Mouse (Mus musculus): Measurements from ENCODE around the gene March6. TPM values are rescaled to one million over a fixed set of nuclear protein-coding genes. Genes with fewer than 3 reads are reported as not detected.

Gene March6
- polyA plus RNA-seq, 1 experiment = 46.6 TPM

GRCm38 (mm10) chr15:31545058-31545457 lies 14.2 kb upstream of the March6 start:
- Histone ChIP-seq H3K27ac (ENCODE audit: insufficient read depth, low read depth, low read length) (peak overlapping the region; percentile 89), H3K36me3 (ENCODE audit: control insufficient read depth, insufficient read depth, low read length) (no peaks in the 10 kb centered on the region), H3K4me1 (ENCODE audit: control insufficient read depth, insufficient read depth, low read length) (peaks cover 38% of the 10 kb centered on the region), H3K4me3 (ENCODE audit: insufficient read depth, low read depth, low read length) (no peak overlapping the region), H3K27me3 (replicated peaks; ENCODE audit: control insufficient read depth, insufficient read depth, low read length) (no peaks in the 10 kb centered on the region)
- TF ChIP-seq POLR2A (IDR thresholded peaks at IDR 0.05; ENCODE audit: low read depth, low read length) = no peak
- peak; percentile 83 for DNase-seq
- 49% methylated on average over 1 of the region's 1 CpGs for WGBS

GRCm38 (mm10) chr15:31543246-31543645 lies 12.4 kb upstream of the March6 start:
- DNase-seq = no peak
- H3K36me3 ChIP-seq (ENCODE audit: control insufficient read depth, insufficient read depth, low read length) = no peaks in the 10 kb centered on the region
- no peaks in the 10 kb centered on the region for H3K27me3 ChIP-seq (replicated peaks; ENCODE audit: control insufficient read depth, insufficient read depth, low read length)
- H3K27ac ChIP-seq (ENCODE audit: insufficient read depth, low read depth, low read length) = peak overlapping the region; percentile 36; the same call in 1 of the 2 replicates
- 20% methylated on average over 3 of the region's 3 CpGs for WGBS
- peaks cover 41% of the 10 kb centered on the region for H3K4me1 ChIP-seq (ENCODE audit: control insufficient read depth, insufficient read depth, low read length)
- no peak for TF ChIP-seq POLR2A (IDR thresholded peaks at IDR 0.05; ENCODE audit: low read depth, low read length)
- TF ChIP-seq CTCF (conservative IDR thresholded peaks at IDR 0.05; ENCODE audit: insufficient read depth, insufficient read length, low read depth, low read length) = no peak
- H3K4me3 ChIP-seq (ENCODE audit: insufficient read depth, low read depth, low read length) = no peak overlapping the region

- 13% methylated on average over 10 of the region's 10 CpGs for WGBS
- DNase-seq = peak; percentile 77
- H3K27me3 ChIP-seq (replicated peaks; ENCODE audit: control insufficient read depth, insufficient read depth, low read length) = no peaks in the 10 kb centered on the region
- H3K4me3 ChIP-seq (ENCODE audit: insufficient read depth, low read depth, low read length) = no peak overlapping the region
- H3K4me1 ChIP-seq (ENCODE audit: control insufficient read depth, insufficient read depth, low read length) = peaks cover 41% of the 10 kb centered on the region
- H3K36me3 ChIP-seq (ENCODE audit: control insufficient read depth, insufficient read depth, low read length) = no peaks in the 10 kb centered on the region
- TF ChIP-seq POLR2A (IDR thresholded peaks at IDR 0.05; ENCODE audit: low read depth, low read length) = no peak
- no peak for TF ChIP-seq CTCF (conservative IDR thresholded peaks at IDR 0.05; ENCODE audit: insufficient read depth, insufficient read length, low read depth, low read length)
- H3K27ac ChIP-seq (ENCODE audit: insufficient read depth, low read depth, low read length) = peak overlapping the region; percentile 92
These were observed 11.4 kb upstream of the March6 start for GRCm38 (mm10) chr15:31542013-31542958.

GRCm38 (mm10) chr15:31540513-31540802 lies 9.6 kb upstream of the March6 start:
- H3K36me3 ChIP-seq (ENCODE audit: control insufficient read depth, insufficient read depth, low read length) = no peaks in the 10 kb centered on the region
- H3K27me3 ChIP-seq (replicated peaks; ENCODE audit: control insufficient read depth, insufficient read depth, low read length) = no peaks in the 10 kb centered on the region
- no peak overlapping the region for H3K4me3 ChIP-seq (ENCODE audit: insufficient read depth, low read depth, low read length)
- DNase-seq = no peak
- TF ChIP-seq CTCF (conservative IDR thresholded peaks at IDR 0.05; ENCODE audit: insufficient read depth, insufficient read length, low read depth, low read length) = no peak
- TF ChIP-seq POLR2A (IDR thresholded peaks at IDR 0.05; ENCODE audit: low read depth, low read length) = no peak
- 28% methylated on average over 1 of the region's 1 CpGs for WGBS
- H3K27ac ChIP-seq (ENCODE audit: insufficient read depth, low read depth, low read length) = peak overlapping the region; percentile 68; the same call in 1 of the 2 replicates
- H3K4me1 ChIP-seq (ENCODE audit: control insufficient read depth, insufficient read depth, low read length) = peaks cover 39% of the 10 kb centered on the region

- no peak for DNase-seq
- Histone ChIP-seq H3K4me1 (ENCODE audit: control insufficient read depth, insufficient read depth, low read length) (peaks cover 36% of the 10 kb centered on the region), H3K4me3 (ENCODE audit: insufficient read depth, low read depth, low read length) (no peak overlapping the region), H3K27ac (ENCODE audit: insufficient read depth, low read depth, low read length) (peak overlapping the region; percentile 42; the same call in 1 of the 2 replicates), H3K36me3 (ENCODE audit: control insufficient read depth, insufficient read depth, low read length) (no peaks in the 10 kb centered on the region), H3K27me3 (replicated peaks; ENCODE audit: control insufficient read depth, insufficient read depth, low read length) (no peaks in the 10 kb centered on the region)
- WGBS = 39% methylated on average over 9 of the region's 9 CpGs
- TF ChIP-seq CTCF (conservative IDR thresholded peaks at IDR 0.05; ENCODE audit: insufficient read depth, insufficient read length, low read depth, low read length) (no peak), POLR2A (IDR thresholded peaks at IDR 0.05; ENCODE audit: low read depth, low read length) (no peak)
These were observed 9.0 kb upstream of the March6 start for GRCm38 (mm10) chr15:31539643-31540512.

GRCm38 (mm10) chr15:31538346-31538745 lies 7.5 kb upstream of the March6 start:
- no peak overlapping the region for H3K27ac ChIP-seq (ENCODE audit: insufficient read depth, low read depth, low read length)
- WGBS = 93% methylated on average over 3 of the region's 3 CpGs
- no peak for TF ChIP-seq CTCF (conservative IDR thresholded peaks at IDR 0.05; ENCODE audit: insufficient read depth, insufficient read length, low read depth, low read length)
- no peak for TF ChIP-seq POLR2A (IDR thresholded peaks at IDR 0.05; ENCODE audit: low read depth, low read length)
- H3K4me3 ChIP-seq (ENCODE audit: insufficient read depth, low read depth, low read length) = no peak overlapping the region
- H3K36me3 ChIP-seq (ENCODE audit: control insufficient read depth, insufficient read depth, low read length) = no peaks in the 10 kb centered on the region
- no peak for DNase-seq
- H3K4me1 ChIP-seq (ENCODE audit: control insufficient read depth, insufficient read depth, low read length) = peaks cover 28% of the 10 kb centered on the region
- no peaks in the 10 kb centered on the region for H3K27me3 ChIP-seq (replicated peaks; ENCODE audit: control insufficient read depth, insufficient read depth, low read length)

- no peak overlapping the region for H3K27ac ChIP-seq (ENCODE audit: insufficient read depth, low read depth, low read length)
These were observed 6.9 kb upstream of the March6 start for GRCm38 (mm10) chr15:31537706-31538105.

More at GRCm38 (mm10) chr15:31537706-31538105, 6.9 kb upstream of the March6 start:
- no peaks in the 10 kb centered on the region for H3K27me3 ChIP-seq (replicated peaks; ENCODE audit: control insufficient read depth, insufficient read depth, low read length)
- DNase-seq = no peak
- no peak overlapping the region for H3K4me3 ChIP-seq (ENCODE audit: insufficient read depth, low read depth, low read length)
- peaks cover 28% of the 10 kb centered on the region for H3K4me1 ChIP-seq (ENCODE audit: control insufficient read depth, insufficient read depth, low read length)
- WGBS = 97% methylated on average over 2 of the region's 2 CpGs
- TF ChIP-seq POLR2A (IDR thresholded peaks at IDR 0.05; ENCODE audit: low read depth, low read length) (no peak), CTCF (conservative IDR thresholded peaks at IDR 0.05; ENCODE audit: insufficient read depth, insufficient read length, low read depth, low read length) (no peak)
- H3K36me3 ChIP-seq (ENCODE audit: control insufficient read depth, insufficient read depth, low read length) = no peaks in the 10 kb centered on the region

Measured in kidney, adult 2 months (tissue).